Mouse (Mus musculus): ENCODE data around the gene Guk1.

GRCm38 (mm10) chr11:59159558-59159957 is 32.5 kb downstream of the Guk1 start:
- TF ChIP-seq POLR2A (IDR thresholded peaks at IDR 0.05; ENCODE audit: insufficient read depth, low read length) (no peak), CTCF (IDR thresholded peaks at IDR 0.05; ENCODE audit: low read depth, low read length) (no peak), EP300 (IDR thresholded peaks at IDR 0.05; ENCODE audit: insufficient read depth, low read depth, low read length) (no peak)

Data from ES-Bruce4 (cell line).